In the genomic region with DNA sequence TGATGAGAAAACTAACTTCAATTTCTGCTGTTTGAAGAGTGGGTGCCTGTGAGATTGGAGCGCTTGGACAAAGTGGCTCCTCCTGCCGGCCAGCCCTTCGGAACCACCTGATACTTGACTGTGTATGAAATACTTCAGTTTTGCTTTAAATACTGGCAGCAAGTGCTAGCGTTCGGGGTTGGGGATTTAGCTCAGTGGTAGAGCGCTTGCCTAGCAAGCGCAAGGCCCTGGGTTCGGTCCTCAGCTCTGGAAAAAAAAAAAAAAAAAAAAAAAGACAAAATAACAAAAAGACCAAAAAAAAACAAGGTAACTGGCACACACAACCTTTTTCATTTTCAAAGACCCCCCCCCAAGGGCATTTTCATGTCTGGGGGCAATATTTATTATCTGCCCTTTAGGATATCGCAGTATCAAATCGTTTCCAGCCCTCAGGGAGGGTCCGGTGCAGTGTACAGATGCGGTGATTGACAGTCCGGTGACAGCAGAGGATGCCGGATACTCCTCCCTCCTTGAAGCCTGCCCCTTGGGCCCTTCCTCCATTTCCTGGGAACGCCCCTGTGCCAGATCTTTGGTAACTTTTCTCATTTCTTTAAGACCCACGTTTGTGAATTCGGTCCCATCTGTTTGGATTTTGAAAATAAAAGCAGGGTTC, we compare ENCODE assay signal across 1 mouse cellular context.
TF ChIP-seq lines count a peak whose summit lies in the region.

No protein-coding gene starts in this region.

TF ChIP-seq in MEL, 35 proteins besides CTCF, POLR2A, EP300 and RAD21:
- no peak for TF ChIP-seq ZC3H11A (IDR thresholded peaks at IDR 0.05; ENCODE audit: low read depth, low read length)
- no peak for TF ChIP-seq MXI1 (IDR thresholded peaks at IDR 0.05; ENCODE audit: low read depth, low read length)
- TF ChIP-seq SMC3 (IDR thresholded peaks at IDR 0.05; ENCODE audit: low read depth, low read length) = no peak
- TF ChIP-seq USF1 (IDR thresholded peaks at IDR 0.05; ENCODE audit: low read depth, low read length) = no peak
- TF ChIP-seq RCOR1 (IDR thresholded peaks at IDR 0.05; ENCODE audit: low read depth, low read length) = no peak
- TF ChIP-seq MAFK (IDR thresholded peaks at IDR 0.05; ENCODE audit: borderline replicate concordance, low read depth, low read length) = 0 out of 2 replicates have a peak, but pooled peaks have one; percentile 35
- peak; percentile 87 for TF ChIP-seq ZNF384 (IDR thresholded peaks at IDR 0.05; ENCODE audit: low read depth, low read length)
- TF ChIP-seq ETS1 (IDR thresholded peaks at IDR 0.05; ENCODE audit: low read depth, low read length) = no peak
- TF ChIP-seq NELFE (IDR thresholded peaks at IDR 0.05; ENCODE audit: low read depth, low read length) = no peak
- TF ChIP-seq CHD2 (IDR thresholded peaks at IDR 0.05; ENCODE audit: low read length) = no peak
- no peak for TF ChIP-seq ELF1 (IDR thresholded peaks at IDR 0.05; ENCODE audit: low read depth, low read length)
- TF ChIP-seq MEF2A (IDR thresholded peaks at IDR 0.05; ENCODE audit: extremely low read depth, insufficient replicate concordance, low read depth, low read length, poor library complexity, severe bottlenecking) = no peak
- no peak for TF ChIP-seq HCFC1 (IDR thresholded peaks at IDR 0.05; ENCODE audit: low read depth, low read length)
- TF ChIP-seq GABPA (IDR thresholded peaks at IDR 0.05; ENCODE audit: low read depth, low read length) = no peak
- no peak for TF ChIP-seq BHLHE40 (IDR thresholded peaks at IDR 0.05; ENCODE audit: borderline replicate concordance, low read depth, low read length)
- no peak for TF ChIP-seq JUND (IDR thresholded peaks at IDR 0.05; ENCODE audit: low read depth, low read length)
- TF ChIP-seq USF2 (IDR thresholded peaks at IDR 0.05; ENCODE audit: borderline replicate concordance in 1 of 2, insufficient read depth in 1 of 2, low read depth in 1 of 2, low read length in 2 of 2) = no peak
- TF ChIP-seq TBP (IDR thresholded peaks at IDR 0.05; ENCODE audit: low read depth, low read length) = peak; percentile 98
